Mouse (Mus musculus) testis, adult 2 months (tissue): ENCODE data around the gene Fam221a.

Source experiments
- CTCF ChIP-seq: fragments of 200-500 bp; IDR thresholded peaks from 2 replicates; pipeline ENCODE4 v1.5.1; 2012; ENCODE audit warnings: low read depth, mild to moderate bottlenecking, inconsistent platforms, low read length, moderate library complexity; ENCODE audit not compliant: control insufficient read depth, insufficient read depth, insufficient replicate concordance
- POLR2A ChIP-seq: fragments of 200-500 bp; IDR thresholded peaks from 2 replicates; pipeline ENCODE4 v1.6.1; 2012; ENCODE audit warnings: low read depth, mild to moderate bottlenecking, inconsistent platforms, low read length, moderate library complexity; ENCODE audit not compliant: control insufficient read depth

- TF ChIP-seq CTCF (no peak), POLR2A (no peak)
Observed at GRCm38 (mm10) chr6:49368212-49368611, 673 bp downstream of the Fam221a start.
